Mouse (Mus musculus): ENCODE results near the gene Nptx1.
A peak's percentile ranks its signal among the peaks of the same experiment; 100 is the strongest.

The Nptx1 gene

DNA sequence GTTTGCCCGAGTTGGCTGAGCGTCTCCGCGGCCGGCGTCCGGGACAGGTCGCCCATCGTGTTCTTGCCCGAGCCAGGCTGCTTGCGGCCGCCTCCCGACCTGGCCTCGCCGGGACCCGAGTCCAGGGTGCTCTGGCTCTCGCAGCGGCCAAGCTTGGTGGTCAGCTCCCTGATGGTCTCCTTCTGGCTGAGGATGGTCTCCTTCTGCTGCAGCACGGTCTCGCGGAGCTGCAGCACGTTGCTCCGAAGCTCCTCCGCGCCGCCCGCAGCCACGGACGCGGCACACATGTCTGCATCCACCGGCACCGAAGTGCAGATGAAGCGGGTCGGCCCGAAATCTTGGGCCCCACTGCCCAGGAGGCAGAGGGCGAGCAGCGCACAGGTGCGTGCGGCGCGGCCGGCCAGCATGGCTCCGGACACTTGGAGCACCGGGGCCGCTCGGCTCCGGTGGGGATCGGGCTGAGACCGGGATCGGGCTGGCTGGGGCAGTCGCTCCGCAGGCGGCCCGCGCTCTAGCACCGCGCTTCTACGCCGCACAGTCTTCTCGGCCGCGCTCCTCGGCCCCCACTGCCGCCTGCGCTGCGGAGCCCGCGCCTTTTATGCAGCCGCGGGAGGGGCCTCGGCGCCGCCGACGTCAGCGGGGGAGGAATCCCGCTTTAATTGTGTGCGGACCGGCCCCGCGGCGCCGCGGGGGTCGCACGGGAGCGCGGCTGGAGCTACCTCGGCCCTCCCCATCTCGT lies at the start of gene Nptx1:
TSS of gene Nptx1 (minus strand) at position 571 of the 739 bp plus-strand sequence.
- peak; percentile 67 for DNase-seq (ENCODE audit: low spot score)

DNA sequence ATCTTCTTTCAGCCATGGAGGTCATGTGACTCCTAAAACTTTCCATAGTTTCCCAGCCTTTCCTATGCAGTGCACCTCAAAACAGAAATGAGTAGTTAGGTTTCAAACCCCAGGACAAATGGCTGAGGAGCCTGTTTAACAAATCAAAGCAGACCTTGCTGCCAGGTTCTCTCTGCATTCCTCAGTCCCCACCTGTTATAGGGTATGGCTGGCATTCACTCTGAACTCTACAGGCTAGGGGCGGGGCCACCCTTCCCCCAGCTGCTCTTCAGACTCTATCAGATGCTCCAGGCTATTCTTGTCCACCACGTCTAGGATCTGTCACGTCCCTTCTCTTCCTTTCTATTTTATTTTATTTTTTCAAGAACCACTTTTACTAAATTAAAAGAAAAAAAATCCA lies 46.4 kb upstream of the Nptx1 start:
- DNase-seq (ENCODE audit: low spot score) = no peak

DNA sequence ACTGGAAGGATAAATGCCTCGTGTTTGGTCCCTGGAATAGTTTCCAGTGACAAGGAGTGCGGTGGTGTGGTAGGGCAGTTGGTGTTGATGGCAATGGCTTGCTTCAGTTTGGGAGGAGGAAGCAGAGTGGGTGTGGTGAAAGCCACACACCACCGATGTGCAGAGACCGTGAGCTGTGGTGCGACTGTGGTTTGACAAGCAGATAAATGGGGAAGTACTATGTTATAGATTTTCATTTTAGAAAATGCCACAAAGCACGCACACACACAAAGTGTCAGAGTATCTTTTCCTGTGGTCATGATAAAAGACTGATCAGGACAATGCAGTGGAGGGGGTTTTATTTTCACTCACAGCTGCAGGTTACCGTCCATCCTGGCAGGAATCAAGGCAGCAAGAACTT lies 41.7 kb upstream of the Nptx1 start:
- DNase-seq (ENCODE audit: low spot score) = no peak

DNA sequence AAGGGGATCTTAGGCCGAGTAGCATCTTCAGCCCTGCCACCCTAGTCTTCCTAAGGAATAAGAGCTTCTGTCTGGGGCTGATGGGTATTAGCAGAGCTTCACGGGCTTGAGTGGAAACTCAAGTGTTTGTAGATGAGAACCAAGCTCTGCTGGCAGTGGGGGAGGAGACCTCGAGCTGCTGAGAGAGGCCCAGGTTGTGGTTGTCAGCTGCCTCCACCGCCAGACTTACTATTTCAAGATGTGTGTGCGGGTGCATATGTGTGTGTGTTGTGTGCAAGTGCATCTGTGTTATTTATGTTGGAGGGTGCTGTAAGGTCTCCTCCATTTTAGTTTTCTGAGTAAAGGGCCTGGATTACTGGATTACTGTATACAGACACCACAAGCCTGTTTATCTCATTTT lies 39.6 kb upstream of the Nptx1 start:
- no peak for DNase-seq (ENCODE audit: low spot score)

DNA sequence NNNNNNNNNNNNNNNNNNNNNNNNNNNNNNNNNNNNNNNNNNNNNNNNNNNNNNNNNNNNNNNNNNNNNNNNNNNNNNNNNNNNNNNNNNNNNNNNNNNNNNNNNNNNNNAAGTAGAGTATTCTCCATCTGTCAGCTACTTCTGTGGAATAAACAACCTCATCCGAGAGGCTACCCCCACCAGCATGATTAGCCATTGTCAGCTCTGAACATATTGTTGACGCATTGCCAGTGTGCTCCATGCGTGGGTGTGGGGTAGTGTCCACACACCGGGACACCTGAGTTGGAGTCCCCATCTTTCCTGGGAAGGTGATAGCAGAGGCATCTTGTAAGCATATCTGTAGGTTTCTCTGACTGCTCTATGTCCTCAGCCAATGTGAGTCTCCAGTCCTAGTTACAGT lies 39.0 kb upstream of the Nptx1 start:
- no peak for DNase-seq (ENCODE audit: low spot score)

DNA sequence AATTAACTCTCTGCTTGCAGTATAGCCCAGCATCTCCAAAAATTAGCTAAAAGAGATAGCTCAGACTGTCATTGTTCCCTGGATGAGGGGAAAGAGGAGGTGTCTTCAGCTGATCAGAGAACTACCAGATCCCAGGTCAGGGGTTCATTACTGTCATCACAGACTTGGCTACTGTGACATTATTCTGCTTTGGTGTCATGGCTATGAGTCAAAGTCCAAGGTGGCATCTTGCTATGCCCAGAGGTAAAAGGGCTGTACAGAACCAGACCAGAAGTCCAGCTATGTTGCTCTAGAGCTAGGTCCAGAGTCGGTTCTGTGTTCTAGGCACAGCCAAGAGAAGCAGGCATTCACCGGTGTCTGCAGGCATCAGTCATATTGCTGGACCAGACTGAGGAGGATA lies 30.2 kb upstream of the Nptx1 start:
- DNase-seq (ENCODE audit: low spot score) = no peak

DNA sequence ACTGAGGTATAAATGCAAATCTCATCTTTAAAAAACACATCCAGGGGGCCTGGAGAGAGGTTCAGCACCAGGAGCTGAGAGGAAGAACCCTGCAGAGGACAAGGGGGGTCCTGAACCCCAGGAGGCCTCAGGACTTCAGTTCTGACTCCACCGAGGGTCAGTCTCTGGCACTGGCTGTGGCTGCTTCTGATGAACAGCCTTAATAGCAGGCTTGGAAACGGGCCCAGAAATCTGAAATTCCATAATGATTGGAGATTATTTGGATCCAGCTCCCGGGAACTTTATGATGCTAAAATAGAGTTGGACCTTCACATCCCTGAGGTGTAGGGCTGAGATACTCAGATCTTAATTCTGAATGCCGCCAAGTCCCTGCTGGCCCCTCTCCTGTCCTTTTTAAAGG lies 29.3 kb upstream of the Nptx1 start:
- DNase-seq (ENCODE audit: low spot score) = no peak

DNA sequence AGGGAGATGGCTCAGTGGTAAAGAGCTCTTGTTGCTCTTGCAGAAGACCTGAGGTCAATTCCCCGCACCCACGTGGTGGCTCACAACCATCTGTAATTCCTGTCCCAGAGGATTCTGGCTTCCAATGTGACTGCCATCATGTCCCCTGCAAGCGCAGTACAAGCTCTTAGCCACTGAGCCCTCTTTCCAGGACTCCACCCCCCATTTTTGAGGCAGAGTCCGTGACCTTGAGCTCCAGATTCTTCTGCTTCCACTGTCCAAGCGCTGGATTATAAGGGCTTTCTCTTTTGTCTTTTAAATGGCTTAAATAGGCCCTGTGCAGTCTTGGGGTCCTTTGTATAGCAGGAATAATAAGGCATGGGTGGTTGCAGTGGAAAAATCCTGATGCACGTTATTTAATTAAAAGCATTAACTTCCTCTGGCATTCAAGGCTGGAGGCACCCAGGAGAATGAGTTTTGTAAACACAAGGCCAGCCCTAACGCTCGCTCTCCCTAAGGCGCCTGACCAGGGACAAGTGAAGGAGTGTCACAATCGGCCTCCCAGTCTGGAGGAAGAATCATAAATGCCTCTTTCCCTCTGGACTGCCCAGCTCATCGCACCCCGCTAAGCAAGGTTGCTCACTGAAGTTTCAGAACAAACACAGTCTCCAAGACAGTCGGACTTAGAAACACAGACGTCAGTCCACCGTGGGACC lies 24.9 kb upstream of the Nptx1 start:
- no peak for DNase-seq (ENCODE audit: low spot score)

DNA sequence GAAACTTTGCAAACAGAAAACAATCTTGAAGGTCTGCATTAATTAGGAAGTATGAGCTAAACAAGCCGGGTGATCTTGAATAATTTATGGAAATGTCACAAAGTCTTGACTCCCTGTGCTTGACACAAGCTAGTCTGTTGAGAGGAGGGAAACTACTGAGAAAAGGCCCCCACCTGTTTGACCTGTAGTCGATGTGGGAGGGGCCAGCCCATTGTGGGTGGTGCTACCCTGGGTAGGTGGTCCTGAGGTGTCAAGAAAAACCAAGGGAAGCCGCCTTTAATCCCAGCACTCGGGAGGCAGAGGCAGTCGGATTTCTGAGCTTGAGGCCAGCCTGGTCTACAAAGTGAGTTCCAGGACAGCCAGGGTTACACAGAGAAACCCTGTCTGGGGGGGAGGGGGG lies 18.6 kb upstream of the Nptx1 start:
- no peak for DNase-seq (ENCODE audit: low spot score)

DNA sequence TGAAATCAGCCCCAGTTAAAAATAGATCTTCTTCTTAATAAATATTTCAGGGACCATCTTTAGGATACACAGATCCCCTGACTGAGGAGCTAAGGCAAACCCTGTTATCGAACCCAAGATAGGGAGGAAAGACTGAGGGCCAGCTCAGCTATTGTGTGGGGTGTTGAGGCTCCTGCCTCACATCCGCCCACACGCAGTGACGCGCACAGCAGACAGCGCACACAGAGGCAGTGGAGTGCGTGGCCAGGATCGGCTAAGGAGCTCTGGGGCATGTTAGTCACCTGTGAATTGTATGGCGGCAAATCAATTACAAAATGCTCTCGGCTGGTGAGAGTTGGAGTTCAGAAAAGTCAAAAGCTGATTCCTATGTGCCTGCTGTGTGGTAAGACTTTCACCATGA lies 18.1 kb upstream of the Nptx1 start:
- DNase-seq (ENCODE audit: low spot score) = no peak

DNA sequence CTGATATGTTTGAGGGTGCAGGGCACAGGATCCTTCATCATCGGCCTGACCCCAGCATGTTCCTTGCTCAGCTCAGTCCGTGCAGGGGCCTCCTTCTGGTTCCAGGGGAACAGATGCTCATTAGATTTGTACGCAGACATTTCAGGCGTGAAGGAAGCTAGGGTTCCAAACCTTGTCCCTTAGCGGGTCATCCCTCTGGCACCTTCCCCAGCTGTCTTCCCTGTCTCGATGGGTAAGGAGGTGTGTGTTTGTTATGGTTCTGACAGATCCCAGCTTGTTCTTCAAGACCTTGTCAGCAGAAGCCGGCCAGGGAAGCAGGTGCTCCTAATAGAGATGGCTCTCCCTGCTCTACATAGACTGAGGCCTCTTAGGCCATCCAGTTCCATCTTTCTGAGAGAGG lies 17.5 kb upstream of the Nptx1 start:
- no peak for DNase-seq (ENCODE audit: low spot score)

DNA sequence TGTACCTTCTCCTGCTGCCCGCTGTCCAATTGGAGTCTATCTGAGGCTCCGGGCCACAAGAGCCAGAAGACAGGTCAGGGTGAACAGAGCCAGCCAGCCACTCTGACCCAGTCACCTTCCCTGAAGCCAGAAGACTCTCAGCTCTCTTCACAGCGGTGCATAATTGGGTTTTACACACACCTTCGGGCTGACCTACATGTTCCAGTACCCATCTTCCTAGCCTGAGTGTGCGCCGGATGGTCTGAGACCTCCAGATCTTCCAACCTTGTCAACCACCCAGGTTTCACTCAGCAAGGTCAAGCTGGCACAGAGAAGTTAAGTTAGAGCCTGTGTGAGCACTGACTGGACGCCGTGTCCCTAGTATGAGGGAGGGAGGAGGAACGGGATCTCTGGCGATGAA lies 16.8 kb upstream of the Nptx1 start:
- no peak for DNase-seq (ENCODE audit: low spot score)

DNA sequence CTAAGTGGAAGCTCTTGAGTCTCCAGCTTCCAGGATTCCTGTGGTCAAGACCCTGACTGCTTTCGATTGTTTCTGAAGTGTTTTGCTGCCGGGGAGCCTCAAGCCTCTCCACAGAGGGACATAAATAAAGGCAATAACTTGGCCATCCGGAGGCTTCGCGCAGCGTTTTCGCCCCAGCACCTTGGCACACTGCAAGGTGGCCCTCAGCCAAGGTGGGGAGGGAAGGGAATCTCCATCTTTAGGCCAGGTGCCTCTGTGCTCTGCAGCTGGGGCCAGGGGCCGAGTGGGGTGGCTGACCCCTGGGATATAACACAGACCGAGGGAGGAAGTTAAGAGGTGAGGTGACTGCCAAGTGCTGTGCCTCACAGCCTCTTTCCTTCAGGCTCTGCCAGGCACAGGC lies 15.6 kb upstream of the Nptx1 start:
- DNase-seq (ENCODE audit: low spot score) = no peak

DNA sequence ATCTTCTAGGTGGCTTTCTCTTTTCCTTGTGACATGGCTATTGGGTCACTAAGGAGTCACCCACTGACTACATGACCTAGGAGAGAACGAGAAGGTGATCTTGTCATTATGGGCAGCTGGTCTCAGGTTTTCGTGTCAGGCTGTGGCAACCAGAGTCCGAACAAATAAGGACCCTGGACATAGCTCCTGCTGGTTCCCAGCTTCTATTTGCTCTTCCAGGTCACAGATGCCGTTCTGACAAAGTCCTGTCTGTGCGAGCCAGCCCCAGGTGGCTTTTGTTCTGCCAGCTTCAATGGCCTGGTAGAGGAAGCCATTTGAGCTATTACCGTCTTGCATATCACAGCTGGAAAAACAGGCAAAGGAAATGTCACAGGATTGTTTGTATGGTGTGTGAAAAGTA lies 14.7 kb upstream of the Nptx1 start:
- DNase-seq (ENCODE audit: low spot score) = no peak

DNA sequence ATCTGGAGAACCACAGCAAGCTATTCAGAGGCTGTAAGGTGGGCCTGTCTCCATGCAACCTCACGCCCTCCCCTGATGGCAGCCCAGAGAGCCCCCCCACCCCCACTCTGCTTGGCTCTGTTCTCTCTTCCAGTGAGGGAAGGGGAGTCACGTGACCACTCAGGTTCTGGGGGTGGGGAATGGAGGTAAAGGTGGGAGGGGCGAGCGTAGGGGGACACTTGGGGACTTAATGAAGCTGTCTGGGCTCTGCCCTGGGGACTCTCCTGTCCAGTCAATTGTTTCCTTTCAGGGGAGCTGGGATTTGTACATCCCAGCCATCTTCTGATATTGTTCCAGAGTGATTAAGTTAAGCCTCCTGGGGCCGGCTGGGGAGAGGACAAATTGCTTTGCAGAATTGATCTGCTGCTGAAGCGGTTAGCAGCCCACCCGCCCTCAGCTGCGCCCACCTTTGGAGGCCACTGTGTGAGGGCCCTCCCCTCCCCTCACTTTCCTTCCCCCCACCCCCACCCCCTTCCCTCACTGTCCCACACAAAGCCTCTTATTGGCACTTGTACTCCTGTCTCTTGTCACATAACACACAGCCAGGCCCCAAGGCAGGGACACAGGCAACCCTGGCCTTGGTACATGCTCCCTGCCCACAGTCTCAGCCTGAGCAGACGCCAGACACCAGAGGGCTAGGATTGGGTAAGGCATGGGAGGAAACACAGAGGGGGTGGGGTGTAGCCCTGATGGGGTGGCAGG lies 11.5 kb upstream of the Nptx1 start:
- no peak for DNase-seq (ENCODE audit: low spot score)

DNA sequence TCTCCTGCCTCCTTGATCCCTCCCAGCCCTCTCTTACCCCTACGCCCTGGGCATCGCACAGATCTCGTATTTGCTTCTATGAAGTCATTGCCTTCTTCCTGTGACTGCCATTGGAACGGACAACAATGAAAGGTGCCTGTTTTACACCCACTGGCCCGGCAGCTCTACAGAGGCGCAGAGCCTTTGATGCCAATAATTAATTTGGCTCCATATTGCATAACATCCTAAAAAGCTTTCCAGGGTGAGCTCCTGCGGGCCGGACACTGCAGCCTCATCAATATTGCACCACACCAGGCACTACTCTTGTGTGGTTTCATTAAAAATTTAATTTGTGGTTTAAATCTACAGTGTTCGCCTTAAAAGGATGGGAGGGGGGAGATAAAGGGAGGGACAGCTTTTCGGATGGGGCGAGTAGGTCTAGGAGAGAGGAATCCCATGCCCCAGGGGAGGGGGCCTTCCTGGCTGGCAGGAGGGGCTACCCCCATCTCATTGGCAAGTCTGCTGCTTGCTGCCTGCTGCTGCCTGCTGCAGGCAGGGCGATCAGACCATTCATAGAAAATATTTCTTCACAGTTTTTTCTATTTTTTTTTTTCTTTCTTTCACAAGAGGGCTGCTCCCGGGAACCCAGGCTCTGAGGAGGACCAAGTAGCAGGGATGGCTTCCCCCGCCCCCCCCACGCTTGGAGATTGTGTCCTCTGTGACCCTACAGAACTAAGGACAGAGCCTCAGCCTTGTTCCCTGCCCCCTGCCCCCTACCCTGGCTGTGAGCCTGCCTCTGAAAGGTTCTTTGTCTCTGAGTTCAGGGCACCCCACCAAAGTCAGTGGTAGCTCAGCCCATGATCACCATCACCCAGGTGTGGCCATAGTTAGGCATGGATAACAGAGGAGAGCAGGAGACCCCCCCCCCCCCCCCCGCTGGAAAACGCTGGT lies 10.7 kb upstream of the Nptx1 start:
- no peak for DNase-seq (ENCODE audit: low spot score)

DNA sequence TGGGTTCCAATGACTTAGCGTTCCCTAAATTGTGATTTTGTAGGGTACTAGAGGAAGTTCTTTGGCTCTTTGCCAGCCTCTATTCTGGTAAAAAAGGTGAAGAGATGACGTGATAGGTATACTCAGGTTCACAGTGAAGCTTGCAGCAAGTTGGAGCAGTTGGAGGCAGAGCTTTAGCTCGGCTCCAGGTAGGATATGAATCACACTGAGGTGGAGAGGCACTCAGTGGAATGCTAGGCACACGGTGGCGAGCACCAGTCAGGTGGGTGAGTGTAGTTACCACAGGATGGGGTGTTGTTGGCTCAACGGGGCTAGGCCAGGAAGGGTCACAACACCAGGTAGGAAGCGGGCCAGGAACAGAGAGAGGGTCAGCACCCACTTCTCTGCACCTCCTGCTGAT lies 7.6 kb upstream of the Nptx1 start:
- DNase-seq (ENCODE audit: low spot score) = no peak

DNA sequence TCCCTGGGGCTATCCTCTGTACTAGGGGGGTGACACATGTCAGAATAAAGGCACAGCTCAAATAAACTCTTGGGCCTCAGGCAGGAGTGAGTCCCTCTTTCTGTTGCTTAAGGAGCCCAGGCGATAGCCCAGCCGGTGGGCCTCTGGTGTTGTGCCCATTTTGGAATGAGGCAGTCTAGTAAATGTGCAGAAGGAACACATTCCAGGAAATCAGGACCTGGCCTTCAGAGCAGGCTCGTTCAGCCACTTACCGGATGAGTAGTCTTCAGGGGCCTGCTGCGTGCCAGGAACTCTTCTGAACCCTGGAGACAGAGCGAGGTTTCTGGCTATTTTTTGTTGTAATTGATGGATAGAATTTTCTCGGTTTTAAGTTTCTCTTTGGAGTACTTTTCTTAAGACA lies 7.2 kb upstream of the Nptx1 start:
- DNase-seq (ENCODE audit: low spot score) = no peak

DNA sequence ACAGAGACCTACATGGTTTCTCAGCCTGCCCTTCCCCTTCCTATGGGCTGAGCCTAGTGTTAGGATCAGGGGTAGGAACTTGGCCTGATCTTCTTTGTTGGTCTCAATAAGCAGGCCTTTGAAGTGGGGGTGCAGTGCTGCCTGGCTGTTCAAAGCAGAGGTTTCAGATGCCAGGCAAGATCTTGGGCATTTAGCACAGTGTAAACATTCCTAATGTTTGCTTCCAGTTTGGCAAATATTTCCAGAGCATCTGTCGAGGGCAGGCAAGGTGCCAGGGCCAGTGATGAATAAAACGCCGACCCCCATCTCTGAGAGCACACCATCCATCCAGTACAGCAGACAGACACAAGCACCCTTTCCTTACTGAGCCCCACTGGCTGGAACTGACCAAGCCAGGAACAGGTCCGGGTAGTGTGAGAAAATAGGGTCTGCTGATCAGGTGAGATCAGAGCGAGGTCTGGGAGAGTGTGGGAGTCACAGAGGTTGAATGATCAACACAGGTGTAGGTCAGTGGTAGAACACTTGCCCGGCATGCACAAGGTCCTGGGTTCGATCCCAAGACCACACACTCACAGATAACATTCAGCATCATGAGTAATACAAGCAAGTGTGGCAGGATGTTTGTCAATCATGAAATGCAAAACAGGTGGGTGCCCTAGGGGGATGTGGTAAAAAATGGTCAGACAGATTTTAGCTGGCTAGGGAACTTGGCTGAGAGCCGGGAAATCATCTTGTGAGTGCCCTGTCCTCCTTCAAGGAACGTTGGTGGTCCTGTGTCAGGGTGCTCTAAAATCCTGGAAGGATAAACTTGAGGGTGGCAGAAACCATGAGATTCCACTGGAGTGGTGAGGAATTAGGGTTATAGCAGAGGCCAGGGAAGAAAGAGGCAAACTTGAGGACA lies 5.6 kb upstream of the Nptx1 start:
- no peak for DNase-seq (ENCODE audit: low spot score)

DNA sequence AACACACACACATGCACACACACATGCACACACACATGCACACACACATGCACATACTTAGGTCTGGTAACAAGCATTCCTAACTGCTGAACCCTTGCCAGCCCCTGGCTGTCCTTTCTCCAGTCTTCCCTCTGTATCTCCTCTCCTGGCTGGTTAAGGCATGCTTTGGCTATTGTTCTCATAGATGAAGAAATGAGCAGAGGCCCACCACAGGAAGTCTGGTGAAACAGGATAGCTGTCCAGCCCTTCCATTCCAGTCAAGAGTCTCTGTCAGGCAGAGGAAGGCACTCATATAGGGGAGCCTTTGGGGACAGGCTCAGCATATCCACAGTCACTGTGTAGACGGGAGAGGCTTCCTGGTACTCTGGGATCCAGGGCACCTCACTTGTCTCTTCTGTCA lies 4.7 kb upstream of the Nptx1 start:
- no peak for DNase-seq (ENCODE audit: low spot score)

DNA sequence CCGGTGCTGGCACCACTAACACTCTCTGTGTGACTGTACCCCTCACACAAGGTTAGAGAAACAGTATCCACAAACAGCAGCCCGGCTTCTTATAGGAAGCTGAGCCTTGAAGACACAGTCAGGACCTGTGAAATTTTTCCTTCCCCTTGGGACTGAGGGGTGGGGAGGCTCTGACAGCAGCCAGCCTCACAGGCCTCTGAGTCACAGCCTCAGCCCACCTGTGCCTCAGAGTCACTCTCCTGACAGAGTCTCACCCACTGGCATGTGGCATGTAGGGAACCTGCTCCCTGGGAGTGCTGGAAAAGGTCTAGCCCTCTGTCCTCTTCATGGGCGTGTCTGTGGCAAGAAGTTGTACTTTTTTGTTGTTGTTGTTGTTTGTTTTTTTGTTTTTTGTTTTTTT lies 3.9 kb upstream of the Nptx1 start:
- no peak for DNase-seq (ENCODE audit: low spot score)

All from layer of hippocampus, adult 11-12 months (tissue).